Mouse (Mus musculus): ENCODE measurements around the gene Smim24. TPM values are rescaled to one million over a fixed set of nuclear protein-coding genes. Genes with fewer than 3 reads are reported as not detected.

Gene Smim24
- total RNA-seq, 1 experiment from 2014 or later, result 2.6 TPM

- no peak for ATAC-seq (ENCODE audit: extremely low read depth, insufficient number of reproducible peaks, low FRiP score, poor library complexity, severe bottlenecking)
Measured at GRCm38 (mm10) chr10:81385603-81386306, 7.1 kb upstream of the Smim24 start.

- ATAC-seq (ENCODE audit: extremely low read depth, insufficient number of reproducible peaks, low FRiP score, poor library complexity, severe bottlenecking), result no peak
Measured at GRCm38 (mm10) chr10:81387716-81388115, 5.1 kb upstream of the Smim24 start.

GRCm38 (mm10) chr10:81388505-81389055, 4.3 kb upstream of the Smim24 start, which contains the start of gene Gm48552:
Gm48552 (plus strand) TSS chr10:81389005.
- ATAC-seq (ENCODE audit: extremely low read depth, insufficient number of reproducible peaks, low FRiP score, poor library complexity, severe bottlenecking), result no peak

GRCm38 (mm10) chr10:81389373-81389772, 3.5 kb upstream of the Smim24 start:
- no peak for ATAC-seq (ENCODE audit: extremely low read depth, insufficient number of reproducible peaks, low FRiP score, poor library complexity, severe bottlenecking)

- ATAC-seq (ENCODE audit: extremely low read depth, insufficient number of reproducible peaks, low FRiP score, poor library complexity, severe bottlenecking), result peak; percentile 70
Measured at GRCm38 (mm10) chr10:81389801-81390677, 2.8 kb upstream of the Smim24 start.

- ATAC-seq (ENCODE audit: extremely low read depth, insufficient number of reproducible peaks, low FRiP score, poor library complexity, severe bottlenecking), result no peak
Measured at GRCm38 (mm10) chr10:81390678-81390965, 2.2 kb upstream of the Smim24 start.

GRCm38 (mm10) chr10:81392270-81392669, 581 bp upstream of the Smim24 start:
- ATAC-seq (ENCODE audit: extremely low read depth, insufficient number of reproducible peaks, low FRiP score, poor library complexity, severe bottlenecking), result no peak

- ATAC-seq (ENCODE audit: extremely low read depth, insufficient number of reproducible peaks, low FRiP score, poor library complexity, severe bottlenecking), result no peak
Measured at GRCm38 (mm10) chr10:81393456-81394063, 709 bp downstream of the Smim24 start.

- ATAC-seq (ENCODE audit: extremely low read depth, insufficient number of reproducible peaks, low FRiP score, poor library complexity, severe bottlenecking), result peak; percentile 49
Measured at GRCm38 (mm10) chr10:81395127-81395526, 2.3 kb downstream of the Smim24 start.

GRCm38 (mm10) chr10:81395865-81396264, 3.0 kb downstream of the Smim24 start:
- no peak for ATAC-seq (ENCODE audit: extremely low read depth, insufficient number of reproducible peaks, low FRiP score, poor library complexity, severe bottlenecking)

- ATAC-seq (ENCODE audit: extremely low read depth, insufficient number of reproducible peaks, low FRiP score, poor library complexity, severe bottlenecking), result no peak
Measured at GRCm38 (mm10) chr10:81396749-81397148, 3.9 kb downstream of the Smim24 start.

- ATAC-seq (ENCODE audit: extremely low read depth, insufficient number of reproducible peaks, low FRiP score, poor library complexity, severe bottlenecking), result no peak
Measured at GRCm38 (mm10) chr10:81399296-81399695, 6.4 kb downstream of the Smim24 start.

GRCm38 (mm10) chr10:81399798-81400308, 7.0 kb downstream of the Smim24 start:
- ATAC-seq (ENCODE audit: extremely low read depth, insufficient number of reproducible peaks, low FRiP score, poor library complexity, severe bottlenecking), result no peak

- no peak for ATAC-seq (ENCODE audit: extremely low read depth, insufficient number of reproducible peaks, low FRiP score, poor library complexity, severe bottlenecking)
Measured at GRCm38 (mm10) chr10:81400371-81401204, 7.7 kb downstream of the Smim24 start.

- no peak for ATAC-seq (ENCODE audit: extremely low read depth, insufficient number of reproducible peaks, low FRiP score, poor library complexity, severe bottlenecking)
Measured at GRCm38 (mm10) chr10:81401205-81401520, 8.3 kb downstream of the Smim24 start.

- ATAC-seq (ENCODE audit: extremely low read depth, insufficient number of reproducible peaks, low FRiP score, poor library complexity, severe bottlenecking), result no peak
Measured at GRCm38 (mm10) chr10:81401521-81402226, 8.8 kb downstream of the Smim24 start.

GRCm38 (mm10) chr10:81402227-81402765, 9.4 kb downstream of the Smim24 start:
- ATAC-seq (ENCODE audit: extremely low read depth, insufficient number of reproducible peaks, low FRiP score, poor library complexity, severe bottlenecking), result no peak

- no peak for ATAC-seq (ENCODE audit: extremely low read depth, insufficient number of reproducible peaks, low FRiP score, poor library complexity, severe bottlenecking)
Measured at GRCm38 (mm10) chr10:81403511-81403910, 10.7 kb downstream of the Smim24 start.

All from neutrophil, adult 5-6 weeks (primary cell).